Comparison of ENCODE assay signal across 41 mouse cellular contexts in genomic region chr4:120511203-120511602, GRCm38 (mm10). TPM values are rescaled to one million over a fixed set of nuclear protein-coding genes. Genes with fewer than 3 reads are reported as not detected.
"Had no signal": no experiment of that assay in that cellular context is flagged by ENCODE, and none has a peak within 500 bp of the region (broad histone marks: within the 10 kb centered on the region; RNA-seq: fewer than 3 reads in every experiment).

No protein-coding gene starts in this region.

- H3K27me3 ChIP-seq: limb, embryonic 12.5 days; limb, embryonic 13.5 days; limb, embryonic 15.5 days; liver, embryonic 12.5 days; liver, embryonic 13.5 days; liver, embryonic 15.5 days; lung, embryonic 15.5 days; megakaryocyte, embryonic 14.5 days; midbrain, embryonic 12.5 days; midbrain, embryonic 13.5 days; midbrain, embryonic 15.5 days; neural tube, embryonic 12.5 days; neural tube, embryonic 13.5 days had no signal

- ATAC-seq: liver, embryonic 12.5 days; liver, postnatal 0 days; lung, postnatal 0 days; midbrain, embryonic 13.5 days; midbrain, embryonic 15.5 days had no signal

- H3K9ac ChIP-seq: limb, embryonic 12.5 days; limb, embryonic 13.5 days; limb, embryonic 15.5 days; liver, embryonic 12.5 days; liver, embryonic 13.5 days; liver, embryonic 14.5 days; liver, embryonic 15.5 days; liver, postnatal 0 days; lung, embryonic 14.5 days; lung, embryonic 15.5 days; midbrain, embryonic 12.5 days; midbrain, embryonic 13.5 days; midbrain, embryonic 15.5 days; neural tube, embryonic 12.5 days; neural tube, embryonic 13.5 days had no signal

- H3K4me1 ChIP-seq: limb, embryonic 10.5 days; limb, embryonic 12.5 days; limb, embryonic 13.5 days; limb, embryonic 15.5 days; liver, embryonic 12.5 days; liver, embryonic 13.5 days; liver, embryonic 15.5 days; lung, embryonic 15.5 days; midbrain, embryonic 10.5 days; midbrain, embryonic 12.5 days; midbrain, embryonic 13.5 days; midbrain, embryonic 15.5 days; neural tube, embryonic 12.5 days; neural tube, embryonic 13.5 days had no signal

- H3K9me3 ChIP-seq: limb, embryonic 10.5 days; limb, embryonic 15.5 days; liver, embryonic 12.5 days; liver, embryonic 13.5 days; liver, embryonic 15.5 days; lung, embryonic 15.5 days; midbrain, embryonic 10.5 days; midbrain, embryonic 12.5 days had no signal

- H3K27ac ChIP-seq: left cerebral cortex, adult 2 months; limb, embryonic 10.5 days; limb, embryonic 12.5 days; limb, embryonic 13.5 days; limb, embryonic 15.5 days; liver, embryonic 12.5 days; liver, embryonic 13.5 days; liver, embryonic 14.5 days; liver, embryonic 15.5 days; lung, embryonic 15.5 days; macrophage; midbrain, embryonic 10.5 days; midbrain, embryonic 12.5 days; midbrain, embryonic 13.5 days; midbrain, embryonic 15.5 days; neural tube, embryonic 12.5 days; neural tube, embryonic 13.5 days had no signal

- H3K4me2 ChIP-seq: limb, embryonic 12.5 days; limb, embryonic 13.5 days; limb, embryonic 15.5 days; liver, embryonic 11.5 days; liver, embryonic 12.5 days; liver, embryonic 13.5 days; liver, embryonic 15.5 days; lung, embryonic 14.5 days; lung, embryonic 15.5 days; midbrain, embryonic 12.5 days; midbrain, embryonic 13.5 days; midbrain, embryonic 15.5 days; neural tube, embryonic 12.5 days; neural tube, embryonic 13.5 days had no signal

- H3K4me3 ChIP-seq: left cerebral cortex, adult 2 months; limb, embryonic 10.5 days; limb, embryonic 12.5 days; limb, embryonic 13.5 days; limb, embryonic 15.5 days; liver, embryonic 12.5 days; liver, embryonic 13.5 days; liver, embryonic 15.5 days; lung, embryonic 15.5 days; megakaryocyte, embryonic 14.5 days; midbrain, embryonic 10.5 days; midbrain, embryonic 12.5 days; midbrain, embryonic 13.5 days; midbrain, embryonic 15.5 days; myocyte; neural tube, embryonic 12.5 days; neural tube, embryonic 13.5 days had no signal

- DNase-seq: left cerebral cortex, postnatal 4 days; liver; liver, embryonic 13.5 days; liver, postnatal 0 days; lung, adult 18-20 months; lung, adult 2 months; lung, embryonic 14.5 days; lung, postnatal 10 days; lung, postnatal 14 days; lung, postnatal 36 days; lung, postnatal 4 days; midbrain, embryonic 14.5 days had no signal

RNA-seq across cellular contexts. Expression of gene Slfnl1, which starts 20.8 kb away (rescaled TPM):
- total RNA-seq: left cerebral cortex, postnatal 25 days; left cerebral cortex, postnatal 36 days; liver, adult 2 months; megakaryocyte-erythroid progenitor cell, adult 5-6 weeks had no signal
- polyA plus RNA-seq: limb, embryonic 10.5 days; limb, embryonic 11.5 days; limb, embryonic 12.5 days; limb, embryonic 13.5 days; limb, embryonic 15.5 days; liver, embryonic 11.5 days; liver, embryonic 12.5 days; liver, embryonic 13.5 days; liver, embryonic 14.5 days; liver, embryonic 15.5 days; liver, embryonic 16.5 days; liver, postnatal 0 days; lung, embryonic 15.5 days; lung, embryonic 16.5 days; lung, postnatal 0 days; macrophage; midbrain, embryonic 10.5 days; midbrain, embryonic 13.5 days; midbrain, embryonic 14.5 days; midbrain, embryonic 15.5 days; midbrain, postnatal 0 days; myocyte; neural tube, embryonic 11.5 days; neural tube, embryonic 12.5 days; neural tube, embryonic 13.5 days had no signal
